Mouse (Mus musculus) B cell, adult 2 months (primary cell): ENCODE results near the gene Slc16a8.

Source experiments
- DNase-seq, 2 experiments: peaks; one replicate each; pipeline ENCODE4 v3.0.0; 2022

Slc16a8 gene

GRCm38 (mm10) chr15:79212750-79213446 lies 41.7 kb downstream of the Slc16a8 start:
- DNase-seq = no peak

- DNase-seq = no peak
Measured at GRCm38 (mm10) chr15:79210357-79210756, 44.2 kb downstream of the Slc16a8 start.

- DNase-seq = peak; percentile 80 to 85
Measured at GRCm38 (mm10) chr15:79208758-79209439, 45.7 kb downstream of the Slc16a8 start.

- DNase-seq = no peak
Measured at GRCm38 (mm10) chr15:79208211-79208610, 46.4 kb downstream of the Slc16a8 start.

- no peak for DNase-seq
Measured at GRCm38 (mm10) chr15:79202575-79202974, 52.0 kb downstream of the Slc16a8 start.

GRCm38 (mm10) chr15:79201491-79202150 lies 52.9 kb downstream of the Slc16a8 start:
- DNase-seq = no peak
